Mouse (Mus musculus) spleen, adult 18-20 months (tissue): ENCODE data around the gene Shd.

ENCODE experiments used
- DNase-seq, 2 experiments: peaks; one replicate each; pipeline ENCODE4 v3.0.0; 2022; ENCODE audit warnings: mixed read lengths in 2 of 2

The Shd gene

DNA sequence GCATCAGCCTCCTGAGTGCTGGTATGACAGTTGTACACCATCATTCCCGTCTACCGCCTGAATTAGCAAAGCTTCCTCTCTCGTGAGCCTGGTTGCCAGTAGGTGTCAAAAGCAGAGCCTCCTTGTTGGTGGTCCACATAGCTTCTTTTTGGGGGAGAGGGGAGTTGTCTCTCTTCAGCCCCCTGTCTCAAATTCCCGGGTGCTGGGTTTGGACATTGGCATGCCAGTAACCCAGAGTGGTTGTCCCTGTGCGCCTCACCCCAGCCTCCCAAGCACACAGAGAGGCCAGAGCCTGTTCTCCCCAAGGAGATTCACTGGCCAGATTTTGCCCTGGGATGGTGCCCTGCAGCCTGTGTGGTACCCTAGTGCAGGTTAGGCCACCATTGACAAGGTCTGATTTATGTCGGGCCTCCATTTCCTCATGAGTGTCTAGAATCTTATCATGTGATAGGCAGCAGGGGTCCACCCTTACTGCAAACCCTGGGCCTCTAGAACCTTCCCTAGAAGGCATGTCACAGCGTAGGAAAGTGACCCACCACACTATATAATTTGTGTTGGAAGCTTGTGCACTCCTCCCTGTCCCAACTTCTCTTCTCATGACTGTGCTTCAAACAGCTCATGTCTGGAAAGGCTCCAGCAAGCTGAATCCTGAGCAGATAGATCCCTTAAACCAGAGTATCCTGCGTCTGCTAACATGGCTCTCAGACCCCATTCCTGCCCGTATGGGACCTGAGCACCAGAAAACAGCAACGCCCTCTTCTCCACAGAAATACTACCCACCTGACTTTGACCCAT, 10.1 kb upstream of the Shd start:
- DNase-seq: no peak

DNA sequence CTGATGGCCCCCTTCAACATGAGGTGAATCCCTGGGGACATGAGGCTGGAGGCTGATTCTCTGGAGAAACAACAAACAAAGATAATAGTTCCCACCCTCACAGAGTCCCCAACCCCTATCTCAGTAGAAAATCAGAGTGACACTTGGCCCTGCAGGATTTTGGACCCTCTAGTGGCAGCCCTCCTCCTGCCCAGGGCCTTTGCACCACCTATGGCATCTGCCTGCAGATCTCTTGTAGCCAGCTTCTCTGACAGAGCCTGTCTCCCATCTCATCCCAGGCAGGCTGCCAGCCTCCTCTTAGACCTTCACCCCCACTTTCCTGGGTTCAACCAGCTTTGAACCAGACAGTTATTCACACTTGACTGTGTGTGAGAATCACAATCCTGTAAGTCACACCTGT, 9.5 kb upstream of the Shd start:
- no peak for DNase-seq

DNA sequence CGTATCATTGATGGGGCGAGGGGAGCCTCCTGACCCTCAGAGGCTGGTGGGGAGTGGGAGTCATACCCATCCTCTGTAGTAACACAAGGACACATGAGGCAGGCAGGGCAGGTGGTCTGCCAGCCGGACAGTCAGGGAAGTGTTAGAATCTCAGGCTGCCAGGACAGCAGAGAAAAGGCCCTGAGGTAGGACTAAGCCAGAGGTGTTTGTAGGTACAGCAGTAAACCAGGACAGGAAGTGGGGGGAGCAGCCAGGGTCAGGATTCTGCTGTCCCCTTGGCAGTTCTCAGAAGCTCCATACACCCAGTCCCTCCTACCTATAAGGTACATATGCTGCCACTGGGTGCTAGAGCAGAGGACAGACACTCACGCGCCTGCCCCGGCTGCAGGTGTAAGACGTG, 8.6 kb upstream of the Shd start:
- DNase-seq: no peak

DNA sequence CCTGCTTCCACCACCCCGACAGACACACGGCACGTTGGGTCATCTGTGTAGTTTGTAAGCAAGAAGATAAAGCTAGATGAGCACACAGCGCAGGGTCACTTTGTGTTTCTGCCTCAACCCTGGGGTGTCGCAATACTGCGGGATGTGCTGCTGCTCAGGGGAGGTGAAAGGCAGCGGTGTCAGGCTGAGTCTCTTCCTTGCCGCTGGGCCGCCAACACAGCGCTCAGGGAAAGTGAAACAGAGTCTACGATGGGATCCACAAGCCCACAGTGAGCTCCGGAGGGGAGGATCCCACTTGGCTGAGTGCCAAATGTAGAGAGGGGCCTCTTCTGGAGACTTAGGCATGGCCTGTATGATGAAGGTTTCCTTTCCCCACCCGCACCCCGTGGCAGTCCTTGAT, 7.1 kb upstream of the Shd start:
- DNase-seq: no peak

DNA sequence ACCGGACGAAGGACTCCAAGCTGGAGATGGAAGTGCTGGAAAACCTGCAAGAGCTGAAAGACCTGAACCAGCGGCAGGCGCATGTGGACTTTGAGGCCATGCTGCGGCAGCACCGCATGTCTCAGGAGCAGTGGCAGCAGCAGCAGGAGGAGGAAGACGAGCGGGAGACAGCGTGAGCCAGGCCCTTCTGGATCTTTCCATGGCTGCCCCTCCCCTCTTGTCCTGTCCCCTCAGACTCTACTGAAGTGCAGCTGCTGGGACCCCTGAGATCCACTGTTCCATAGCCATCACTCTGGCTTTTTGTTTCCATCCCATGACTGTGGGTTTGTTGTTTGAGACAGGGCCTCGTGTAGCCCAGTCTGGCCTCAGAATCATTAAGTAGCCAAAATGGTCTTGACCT, 5.8 kb upstream of the Shd start:
- no peak for DNase-seq

DNA sequence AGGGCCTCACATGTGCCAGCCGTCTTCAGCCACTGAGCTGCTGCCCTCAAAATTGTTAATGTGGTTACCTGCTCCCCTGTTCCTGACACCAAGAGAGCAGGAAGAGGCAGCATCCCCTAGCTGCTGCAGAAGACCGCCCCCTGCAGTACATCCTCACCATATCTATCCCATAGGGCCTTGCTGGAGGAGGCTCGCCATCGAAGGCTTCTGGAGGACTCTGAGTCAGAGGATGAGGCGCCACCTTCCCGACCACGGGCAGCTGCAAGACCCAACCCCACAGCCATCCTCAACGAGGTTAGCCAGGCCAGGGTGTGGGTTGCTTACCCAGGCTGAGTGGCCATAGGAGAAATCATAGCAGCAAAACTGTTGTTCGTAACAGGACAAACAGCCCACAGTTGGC, 5.3 kb upstream of the Shd start:
- no peak for DNase-seq

DNA sequence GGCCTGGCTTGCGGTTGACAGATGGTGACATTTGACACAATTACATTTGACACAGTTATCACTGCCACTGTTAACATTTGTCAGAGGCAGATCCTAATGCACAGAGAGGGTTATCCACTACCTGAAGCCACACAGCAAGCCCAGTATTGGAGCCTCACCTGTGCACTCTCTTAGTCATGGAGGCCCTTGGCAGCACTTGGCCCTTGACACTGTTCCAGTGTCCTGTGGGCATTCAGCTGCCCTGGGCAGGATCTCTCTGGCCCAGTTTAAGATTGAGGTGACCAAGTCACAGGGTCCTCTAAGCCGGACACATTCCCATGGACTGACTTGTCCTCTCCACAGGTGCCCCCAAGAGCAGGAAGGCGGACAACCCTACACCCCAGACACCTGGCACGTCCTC, 3.1 kb upstream of the Shd start:
- no peak for DNase-seq

DNA sequence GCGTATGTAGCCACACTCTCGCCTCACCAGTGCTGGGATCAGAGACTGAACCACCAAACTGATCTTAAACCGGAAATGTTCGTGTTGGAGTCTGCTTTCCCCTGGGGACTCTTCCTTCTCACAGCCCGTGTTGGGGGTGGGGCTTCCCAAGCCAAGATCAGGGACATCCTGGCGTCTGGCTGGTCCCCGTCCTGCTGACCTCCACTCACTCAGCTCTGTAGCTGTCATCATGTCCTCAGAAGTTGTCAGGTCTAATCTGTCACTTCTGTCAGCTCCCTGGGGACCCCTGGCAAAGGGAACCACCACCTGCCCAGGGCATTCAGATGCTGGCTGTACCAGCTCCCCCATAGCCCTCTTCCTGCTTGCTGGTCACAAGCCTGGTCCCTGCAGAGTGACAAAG, 2.1 kb upstream of the Shd start:
- DNase-seq: no peak

DNA sequence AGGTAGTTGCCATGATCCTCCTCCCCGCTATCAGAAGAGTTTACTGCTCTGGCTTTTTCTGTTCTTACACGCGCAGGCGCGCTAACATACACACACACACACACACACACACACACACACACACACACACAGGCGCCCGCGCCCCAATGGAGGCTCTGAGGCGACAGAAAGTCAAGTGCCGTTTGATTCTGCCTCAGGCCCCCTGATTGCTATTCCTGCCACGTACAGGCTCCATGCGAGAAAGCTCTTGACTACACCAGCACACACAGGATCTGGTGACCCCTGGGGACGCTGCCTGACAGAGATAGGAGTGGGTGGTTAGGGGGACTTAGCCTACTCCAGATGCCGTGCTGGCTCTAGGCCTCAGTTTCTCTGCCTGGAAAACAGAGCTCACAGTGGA, 707 bp upstream of the Shd start:
- DNase-seq: no peak

DNA sequence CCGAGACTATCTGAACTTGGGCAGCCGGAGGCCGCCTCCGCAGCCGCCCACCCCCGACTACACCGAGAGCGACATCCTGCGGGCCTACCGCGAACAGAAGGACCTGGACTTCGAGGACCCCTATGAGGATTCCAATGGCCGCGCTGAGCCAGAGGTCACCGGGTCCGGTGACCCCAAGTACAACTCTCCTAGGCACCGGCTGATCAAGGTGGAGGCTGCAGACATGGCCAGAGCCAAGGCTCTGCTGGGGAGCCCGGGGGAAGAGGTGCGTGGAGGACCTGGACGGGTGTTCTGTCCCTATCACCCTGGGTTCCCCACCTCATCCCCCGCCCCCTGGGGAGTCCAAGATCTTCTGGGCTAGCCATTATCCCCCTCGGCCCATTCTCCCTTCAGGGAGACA, 1.2 kb downstream of the Shd start:
- DNase-seq: no peak

DNA sequence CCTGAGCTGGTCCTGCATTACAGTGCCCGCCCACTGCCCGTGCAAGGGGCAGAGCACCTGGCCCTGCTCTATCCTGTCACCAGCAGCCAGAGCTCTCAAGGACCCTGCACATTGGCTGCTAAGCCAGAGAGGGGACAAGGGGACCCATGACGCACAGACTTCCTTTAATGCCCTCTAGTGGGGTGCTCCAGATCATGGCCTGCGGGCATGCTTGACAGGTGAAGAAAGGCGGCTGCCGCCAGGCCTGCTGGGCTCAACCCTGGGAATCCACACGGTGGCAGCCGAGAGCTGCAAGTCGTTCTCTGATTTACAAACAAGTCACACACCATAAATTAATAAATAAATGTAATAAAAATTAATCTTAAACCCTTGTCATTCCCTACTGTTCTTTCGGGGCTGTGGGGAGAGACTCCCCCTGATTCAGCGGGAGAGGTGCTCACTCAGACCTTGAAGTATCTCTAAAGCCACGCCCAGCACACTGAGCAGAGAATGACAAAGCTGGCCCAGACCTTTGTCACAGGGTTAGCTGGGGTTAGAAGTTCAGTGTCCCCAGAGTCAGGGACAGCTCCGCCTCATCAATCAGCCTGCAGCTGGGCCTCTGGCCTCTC, 6.1 kb downstream of the Shd start:
- DNase-seq: peak; percentile 51 to 72

DNA sequence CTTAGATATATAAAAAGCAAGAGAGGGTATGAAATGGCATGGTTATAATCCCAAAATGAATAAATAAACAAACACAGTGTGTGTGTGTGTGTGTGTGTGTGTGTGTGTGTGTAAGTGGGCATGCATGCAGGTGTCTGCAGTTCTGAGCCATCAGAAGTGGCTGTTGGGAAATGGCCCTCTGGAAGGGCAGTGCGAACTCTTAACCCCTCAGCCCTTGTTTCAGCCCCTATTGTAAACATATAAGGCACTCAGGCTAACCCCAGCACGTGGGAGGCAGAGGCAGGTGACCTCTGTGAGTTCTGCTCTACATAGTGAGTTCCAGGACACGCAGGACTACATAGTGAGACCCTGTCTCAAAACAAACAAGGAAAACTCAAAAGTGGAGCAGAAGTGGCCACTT, 7.0 kb downstream of the Shd start:
- no peak for DNase-seq

DNA sequence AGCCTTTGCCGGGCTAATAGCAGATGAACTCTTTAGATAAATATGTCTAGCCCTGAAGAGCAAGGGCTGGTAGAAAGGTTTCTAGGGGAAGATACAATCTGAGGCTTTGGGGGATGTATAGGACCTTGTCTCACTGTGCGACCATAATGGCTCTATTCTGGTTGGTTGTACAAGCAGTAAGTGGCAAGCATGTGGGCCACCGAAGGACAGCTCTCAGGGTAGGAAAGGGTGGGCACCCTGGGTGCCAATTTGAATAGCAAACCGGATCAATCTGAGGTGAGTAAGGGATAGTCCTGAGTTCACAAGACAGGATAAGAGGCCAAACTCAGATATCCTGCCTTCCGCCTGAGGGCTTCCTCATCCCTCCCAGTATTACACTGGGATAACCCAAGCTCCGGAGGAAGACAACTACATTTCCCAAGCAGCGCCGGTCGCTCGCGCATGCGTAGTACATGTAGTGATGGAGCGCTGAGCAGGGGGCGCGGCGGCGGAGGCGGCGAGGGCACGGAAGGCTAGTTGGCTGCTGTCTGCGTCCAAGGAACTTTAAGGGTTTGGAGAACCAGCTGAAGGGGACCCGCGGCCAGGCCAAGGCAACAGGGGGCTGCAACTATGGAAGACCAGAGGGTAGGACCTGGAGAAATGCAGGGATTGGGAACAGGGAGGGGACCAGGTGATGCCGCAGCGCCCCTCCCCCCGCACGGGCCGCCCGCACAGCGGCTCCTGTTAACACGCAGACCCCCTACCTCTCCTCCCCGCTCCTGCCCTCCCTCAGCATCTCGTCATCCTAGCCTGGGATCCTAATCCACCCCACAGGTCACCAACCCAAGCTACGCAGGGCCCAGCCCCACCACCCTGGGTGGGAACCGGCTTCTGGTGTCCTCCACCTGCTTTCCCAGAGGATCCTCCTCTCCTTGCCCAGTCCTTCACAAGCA, 16.0 kb downstream of the Shd start, which contains the start of gene Fsd1:
Gene Fsd1, plus strand, starts transcription at position 480 of the 932 bp plus-strand sequence.
- no peak for DNase-seq

DNA sequence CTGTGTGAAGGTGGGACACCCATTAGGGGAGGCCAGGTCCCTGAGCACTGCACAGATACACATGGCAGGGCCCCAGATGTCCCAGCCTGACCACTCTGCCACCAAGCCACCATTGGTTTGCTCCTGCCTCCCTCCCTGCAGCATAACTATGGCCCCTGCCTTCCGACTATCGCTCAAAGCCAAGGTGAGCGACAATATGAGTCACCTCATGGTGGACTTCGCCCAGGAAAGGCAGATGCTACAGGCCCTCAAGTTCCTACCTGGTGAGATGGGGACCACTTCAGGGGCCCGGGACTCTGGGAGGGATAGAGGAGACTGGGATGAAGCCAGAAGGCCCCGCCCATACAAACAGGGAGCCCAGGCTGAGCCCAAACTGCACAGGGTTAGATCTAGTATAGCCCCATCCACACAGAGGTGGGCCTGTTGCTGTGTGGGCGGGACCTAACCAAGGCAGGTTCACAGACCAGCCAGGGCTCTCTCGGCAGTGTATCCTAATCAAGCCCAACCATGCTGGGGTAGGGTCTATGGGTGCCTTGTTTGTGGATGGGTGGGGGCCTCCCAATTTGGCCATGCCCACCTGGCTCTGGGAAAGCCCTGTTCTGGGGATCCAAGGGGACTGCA, 20.1 kb downstream of the Shd start:
- DNase-seq: no peak

DNA sequence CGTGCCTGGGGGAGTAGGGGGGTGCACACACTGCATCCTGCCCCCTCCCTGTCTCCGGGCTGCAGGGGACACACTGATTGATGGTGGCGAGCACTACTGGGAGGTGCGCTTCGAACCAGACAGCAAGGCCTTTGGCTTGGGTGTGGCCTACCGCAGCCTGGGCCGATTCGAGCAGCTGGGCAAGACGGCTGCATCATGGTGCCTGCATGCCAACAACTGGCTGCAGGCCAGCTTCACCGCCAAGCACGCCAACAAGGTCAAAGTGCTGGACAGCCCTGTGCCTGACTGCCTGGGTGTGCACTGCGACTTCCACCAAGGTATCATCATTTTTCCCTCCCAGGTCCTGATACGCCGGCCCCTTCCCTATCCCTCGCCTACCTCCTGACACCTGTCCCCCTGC, 25.7 kb downstream of the Shd start:
- no peak for DNase-seq

DNA sequence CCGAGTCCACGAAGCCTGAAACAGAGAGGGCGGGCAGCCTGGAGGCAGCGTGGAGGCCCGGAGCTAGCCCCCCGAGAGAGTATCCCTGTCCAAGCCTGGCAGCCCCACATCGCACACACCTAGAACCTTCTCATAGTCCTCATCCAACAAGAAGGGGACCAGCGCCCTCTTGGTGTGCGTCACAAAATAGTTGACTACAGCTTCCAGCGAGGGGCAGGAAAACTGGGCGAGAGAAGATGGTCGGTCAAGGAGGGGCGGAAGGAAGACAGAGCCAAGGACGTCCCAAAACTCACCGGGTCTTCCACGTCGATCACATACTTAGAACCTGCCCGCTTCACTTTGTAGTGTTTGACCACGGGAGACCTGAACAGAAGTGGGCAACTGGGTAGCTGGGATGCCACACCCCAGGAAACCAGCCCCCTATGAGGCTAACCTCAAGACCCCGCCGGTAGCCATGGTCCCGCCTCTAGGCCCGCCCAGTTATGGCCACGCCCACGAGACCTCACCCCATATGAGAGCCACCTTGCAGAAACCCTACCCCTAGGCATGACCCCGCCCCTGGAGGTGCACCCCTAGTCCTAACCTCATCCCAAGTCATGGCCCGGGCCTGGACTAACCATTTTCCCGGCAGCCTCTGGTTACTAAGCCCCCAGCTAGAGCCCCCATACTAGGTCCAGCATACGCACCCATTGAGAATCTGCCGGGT, 29.7 kb downstream of the Shd start:
- no peak for DNase-seq

DNA sequence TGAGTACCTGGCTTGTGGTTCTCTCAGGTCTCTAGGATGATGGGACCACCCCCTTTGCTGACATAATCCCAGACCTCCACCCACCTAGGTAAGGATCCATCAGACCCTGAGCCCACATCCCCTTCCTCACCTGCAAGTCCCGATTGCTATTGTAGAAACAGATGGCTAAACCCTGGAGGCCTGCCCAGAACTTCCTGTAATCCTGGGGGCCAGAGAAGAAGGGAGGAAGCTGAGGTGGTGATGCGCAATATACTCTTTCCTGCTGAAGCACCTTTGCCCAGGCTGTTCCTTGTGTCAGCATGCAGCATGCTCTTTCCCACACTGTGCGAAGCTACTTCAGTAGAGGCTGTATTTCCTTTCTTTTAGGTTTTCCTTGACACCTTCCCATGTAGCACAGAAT, 32.7 kb downstream of the Shd start:
- no peak for DNase-seq

DNA sequence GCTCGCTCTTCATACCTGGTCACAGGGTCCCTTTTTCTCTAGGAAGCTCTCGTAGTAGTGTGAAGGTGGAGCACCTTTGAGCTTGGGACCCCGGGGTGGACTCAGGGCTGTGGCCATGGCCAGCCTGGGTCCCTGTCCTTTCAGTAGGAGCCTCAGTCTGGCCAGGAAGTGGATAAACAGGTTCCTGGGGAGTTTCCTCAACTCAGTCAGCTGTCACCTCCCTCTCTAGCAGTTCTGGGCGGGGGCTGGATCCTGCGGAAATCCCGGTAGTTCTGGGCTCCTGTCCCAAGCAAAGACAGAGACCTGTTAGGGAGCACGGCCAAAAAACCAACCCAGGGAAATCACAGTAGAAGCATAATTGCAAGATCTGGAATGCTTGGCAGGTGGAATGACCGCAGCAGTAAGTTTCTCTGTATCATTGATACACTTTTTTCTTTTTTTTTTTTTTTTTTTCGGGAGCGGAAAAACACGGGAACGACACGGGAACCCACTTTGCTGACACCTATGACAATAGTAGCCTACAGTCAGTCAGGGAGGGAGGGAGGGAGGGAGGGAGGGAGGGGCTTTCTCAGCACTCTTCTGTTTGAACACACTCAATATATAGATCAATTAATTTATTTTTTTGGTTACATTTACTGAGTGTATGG, 35.3 kb downstream of the Shd start, which contains the start of the genes Stap2 and Mpnd:
Gene Stap2, minus strand, starts transcription at position 170 of the 647 bp plus-strand sequence.
Gene Mpnd, plus strand, starts transcription at position 297 of the 647 bp plus-strand sequence.
- no peak for DNase-seq

DNA sequence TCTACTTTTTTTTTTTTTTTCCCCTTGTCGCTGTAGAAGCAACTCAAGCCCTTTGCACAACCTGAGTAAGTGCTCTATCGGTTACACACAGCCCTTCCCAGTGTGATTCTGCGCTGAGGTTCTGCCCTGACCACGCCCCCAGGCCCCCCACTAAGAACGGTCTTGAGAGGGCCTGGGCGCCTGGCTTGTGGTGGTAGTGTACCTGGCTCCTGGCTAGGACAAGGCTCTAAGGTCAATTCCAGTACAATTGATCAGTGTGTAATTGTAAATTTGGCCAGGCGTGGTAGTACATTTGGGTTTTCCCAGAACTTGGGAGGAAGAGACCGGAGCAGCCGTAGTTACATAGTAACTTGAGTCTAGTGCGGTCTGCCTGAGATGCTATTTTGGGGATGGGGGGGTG, 36.7 kb downstream of the Shd start:
- DNase-seq: no peak

DNA sequence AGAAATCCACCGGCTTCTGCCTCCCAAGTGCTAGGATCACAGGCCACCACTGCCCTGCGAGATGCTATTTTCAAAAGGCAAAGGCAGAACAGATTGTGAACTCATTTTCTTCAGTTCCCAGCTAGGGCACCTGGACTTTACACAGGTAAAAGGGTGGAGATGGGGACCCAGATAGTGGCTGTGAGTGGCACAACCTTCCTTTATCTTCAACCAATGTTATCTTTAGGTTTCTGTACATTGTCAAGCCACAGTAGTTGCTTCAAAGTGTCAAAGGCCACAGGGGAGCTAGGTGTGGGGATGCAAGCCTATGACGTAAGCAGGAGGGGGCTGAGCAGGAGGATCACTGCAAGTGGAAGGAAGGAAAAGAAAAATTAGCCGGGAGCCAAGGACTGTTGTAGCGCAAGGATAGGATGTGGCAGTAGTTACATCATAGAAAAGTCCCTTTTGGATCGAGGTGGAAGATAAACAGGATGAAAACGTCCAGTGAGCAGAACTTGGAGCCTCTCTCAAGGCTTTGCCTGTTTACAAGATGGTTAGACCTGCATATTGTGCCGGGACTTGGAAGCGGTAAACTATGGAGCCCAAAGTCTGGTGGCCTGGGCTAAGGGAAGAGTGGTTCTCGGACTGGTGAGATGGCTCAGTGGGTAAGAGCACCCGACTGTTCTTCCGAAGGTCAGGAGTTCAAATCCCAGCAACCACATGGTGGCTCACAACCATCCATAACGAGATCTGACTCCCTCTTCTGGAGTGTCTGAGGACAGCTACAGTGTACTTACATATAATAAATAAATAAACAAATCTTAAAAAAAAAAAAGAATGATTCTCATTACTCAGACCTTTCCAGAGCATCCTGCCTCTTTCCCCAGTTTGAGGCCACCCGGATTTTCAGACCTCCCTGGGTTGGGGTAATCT, 37.4 kb downstream of the Shd start:
- DNase-seq: no peak
